33 mouse cellular contexts compared by ENCODE assay signal in the genomic region with DNA sequence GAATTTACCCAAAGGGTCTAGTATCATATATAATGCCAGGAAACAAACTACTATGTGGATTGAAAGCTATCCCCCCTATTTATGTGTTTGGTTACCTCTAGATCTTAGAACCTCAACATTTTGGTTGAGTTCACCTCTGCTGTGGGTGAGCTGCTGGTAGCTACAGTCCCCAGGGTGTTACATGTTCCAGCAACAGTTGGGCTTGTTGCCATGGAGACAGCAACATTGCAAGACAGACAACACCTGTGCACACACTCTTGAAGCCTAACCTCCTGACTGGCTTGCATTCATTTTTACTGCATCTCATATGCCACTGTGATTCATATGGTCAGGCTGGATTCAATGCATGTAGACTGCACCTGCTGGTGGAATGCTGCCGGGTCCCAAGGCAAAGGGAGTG. TPM values are rescaled to one million over a fixed set of nuclear protein-coding genes. Genes with fewer than 3 reads are reported as not detected.
DNase-seq lines count a peak whose midpoint lies in the region; TF ChIP-seq lines count a peak whose summit lies in the region.
"Had no signal": no experiment of that assay in that cellular context is flagged by ENCODE, and none has a peak within 500 bp of the region (broad histone marks: within the 10 kb centered on the region; RNA-seq: fewer than 3 reads in every experiment).

No protein-coding gene starts in this region.

- TF ChIP-seq CTCF in lung, adult 2 months (IDR thresholded peaks at IDR 0.05; ENCODE audit: insufficient read depth, low read length), result no peak

- DNase-seq in lung, postnatal 36 days, result peak; percentile 18
- DNase-seq in lung, adult 2 months, result no peak
- DNase-seq in CD4-positive helper T cell, adult 2 months (ENCODE audit: low read depth, low spot score), result peak; percentile 35
- DNase-seq in ZHBTc4 (ENCODE audit: low read depth, low spot score), result peak; percentile 11
- peak; percentile 41 for DNase-seq in naive thymus-derived CD4-positive, alpha-beta T cell, adult 2 months (ENCODE audit: low read depth)
- no peak for DNase-seq in adrenal gland, postnatal 25 days
- DNase-seq in urinary bladder, adult 18-20 months (ENCODE audit: low spot score in 2 of 2), result no peak
- DNase-seq in embryo, embryonic 11 days, result no peak
- DNase-seq: adrenal gland, postnatal 36 days; cerebellum, adult 18-20 months; cerebellum, postnatal 14 days; gastrocnemius, postnatal 10 days; heart, postnatal 4 days; kidney, postnatal 25 days; lung, adult 18-20 months; lung, postnatal 4 days; retina, postnatal 1 day; right cerebral cortex, postnatal 25 days; spleen, adult 18-20 months; thymus, adult 18-20 months had no signal

- H3K4me1 ChIP-seq in lung, adult 2 months (ENCODE audit: control insufficient read depth, insufficient read depth, low read length), result no peaks in the 10 kb centered on the region
- H3K4me1 ChIP-seq: heart, embryonic 10.5 days; hindbrain, embryonic 15.5 days; limb, embryonic 12.5 days; liver, embryonic 12.5 days; neural tube, embryonic 12.5 days; stomach, embryonic 15.5 days had no signal

- no peak for TF ChIP-seq POLR2A in lung, adult 2 months (IDR thresholded peaks at IDR 0.05; ENCODE audit: borderline replicate concordance, extremely low read depth, low read depth, low read length)

- no peak overlapping the region for H3K4me3 ChIP-seq in lung, adult 2 months (replicated peaks; ENCODE audit: extremely low read depth, low read depth, low read length)
- H3K4me3 ChIP-seq: embryonic facial prominence, embryonic 13.5 days; erythroblast, embryonic 14.5 days; forebrain, embryonic 13.5 days; heart, embryonic 10.5 days; hindbrain, embryonic 15.5 days; limb, embryonic 12.5 days; liver, embryonic 12.5 days; neural tube, embryonic 12.5 days; stomach, embryonic 15.5 days had no signal

- WGBS in lung, adult 2 months, result 88% methylated on average over 1 of the region's 1 CpGs

RNA-seq across cellular contexts. Expression of a gene that starts 32.6 kb away (rescaled TPM):
- 12.3 and 15.3 TPM in 2 replicates for polyA plus RNA-seq in lung, adult 2 months (2012; rRNA removed)
- 0.30 TPM in 1 of 2 replicates, not detected in the other for total RNA-seq in adrenal gland, postnatal 25 days (2021)
- total RNA-seq: G1E; granulocyte monocyte progenitor cell, adult 5-6 weeks had no signal
- polyA plus RNA-seq: forebrain, embryonic 13.5 days; G1E; midbrain, embryonic 11.5 days; Patski had no signal

Comparison
In these comparisons a context has a peak if more than half of its experiments do, and no peak if none do; other contexts are left out.
1. DNase-seq: peak in lung, postnatal 36 days (single experiment), CD4-positive helper T cell, adult 2 months (single experiment), ZHBTc4 (single experiment) and naive thymus-derived CD4-positive, alpha-beta T cell, adult 2 months (single experiment); none in lung, adult 2 months (single experiment), adrenal gland, postnatal 25 days (single experiment), urinary bladder, adult 18-20 months (0 of 2) and embryo, embryonic 11 days (single experiment).